Mouse (Mus musculus): ENCODE measurements around the gene Zfp683. TPM values are rescaled to one million over a fixed set of nuclear protein-coding genes. Genes with fewer than 3 reads are reported as not detected.

The Zfp683 gene
- polyA plus RNA-seq, 1 experiment from 2014 or later, result not detected

DNA sequence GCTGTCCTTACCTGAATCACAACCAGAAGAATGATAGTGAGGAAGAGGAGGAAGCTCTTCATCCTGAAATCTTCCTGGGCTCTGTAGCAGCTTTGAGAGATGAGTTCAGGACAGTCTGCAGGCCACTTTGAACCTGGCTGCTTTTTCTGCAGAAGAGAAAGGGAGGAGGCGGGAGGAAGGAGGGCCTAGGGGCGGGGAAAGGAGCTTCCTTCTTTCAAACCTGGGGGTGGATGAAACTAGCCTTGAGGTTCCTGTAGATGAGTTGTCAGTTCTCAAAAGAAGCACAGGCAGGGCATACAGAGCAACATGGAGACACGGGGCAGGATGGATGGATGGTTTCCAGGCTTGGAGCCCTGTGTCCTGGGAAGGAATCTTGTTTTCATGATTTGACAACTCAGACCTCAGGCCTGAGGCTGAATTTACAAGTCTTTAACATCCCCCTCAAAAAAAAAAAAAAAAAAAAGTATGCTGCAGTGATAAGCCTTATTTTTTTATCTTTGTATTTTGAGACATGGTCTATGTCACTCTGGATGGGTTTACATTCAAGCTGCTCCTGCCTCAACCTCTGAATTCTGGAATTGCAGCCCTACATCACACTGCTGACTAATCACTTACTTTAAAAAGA is 41.4 kb downstream of the Zfp683 start, which contains the start of gene Cd52:
TSS of gene Cd52 (minus strand) at position 160 of the 625 bp plus-strand sequence.
- Histone ChIP-seq H3K4me3 (no peak within 1 kb of the TSS), H3K27me3 (replicated peaks) (no peaks in the 10 kb centered on the region), H3K4me1 (no peaks in the 10 kb centered on the region; the same call in 1 of the 2 replicates), H3K36me3 (no peaks in the 10 kb centered on the region), H3K9ac (no peak within 1 kb of the TSS), H3K9me3 (no peaks in the 10 kb centered on the region), H3K27ac (replicated peaks) (no peak within 1 kb of the TSS), H3K4me2 (no peak within 1 kb of the TSS)
- no peak for ATAC-seq (ENCODE audit: extremely low read depth, insufficient number of reproducible peaks, low FRiP score, low TSS enrichment)
- 56% methylated on average over 3 of the region's 3 CpGs for WGBS

DNA sequence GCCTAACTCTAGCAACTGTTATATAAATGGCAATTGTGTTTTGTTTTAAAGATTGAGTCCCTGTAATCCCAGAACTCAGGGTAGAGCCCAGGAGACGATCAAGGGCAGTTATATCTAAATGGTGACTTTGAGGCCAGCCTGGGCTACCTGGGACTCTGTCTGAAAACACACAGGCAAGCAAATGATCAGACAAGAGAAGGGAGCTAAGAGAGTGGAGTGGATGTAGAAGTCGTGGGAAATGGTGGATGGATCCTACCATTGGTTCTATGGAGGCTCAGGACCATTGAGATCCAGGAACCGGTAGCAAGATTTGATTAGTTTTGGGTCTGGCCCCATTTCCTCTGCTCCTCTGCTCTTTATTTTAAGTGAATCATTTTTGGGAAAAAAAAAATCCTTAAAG is 42.5 kb downstream of the Zfp683 start:
- H3K4me3 ChIP-seq, result no peak overlapping the region
- no peaks in the 10 kb centered on the region for H3K9me3 ChIP-seq
- H3K36me3 ChIP-seq, result no peaks in the 10 kb centered on the region
- H3K27me3 ChIP-seq (replicated peaks), result no peaks in the 10 kb centered on the region
- H3K4me2 ChIP-seq, result no peak overlapping the region
- no peak for ATAC-seq (ENCODE audit: extremely low read depth, insufficient number of reproducible peaks, low FRiP score, low TSS enrichment)
- H3K27ac ChIP-seq (replicated peaks), result no peak overlapping the region
- no peaks in the 10 kb centered on the region; the same call in 1 of the 2 replicates for H3K4me1 ChIP-seq
- H3K9ac ChIP-seq, result no peak overlapping the region
- 72% methylated on average over 3 of the region's 3 CpGs for WGBS

GRCm38 (mm10) chr4:134097015-134097608 is 43.5 kb downstream of the Zfp683 start:
- no peak overlapping the region for H3K27ac ChIP-seq (replicated peaks)
- 62% methylated on average over 5 of the region's 5 CpGs for WGBS

DNA sequence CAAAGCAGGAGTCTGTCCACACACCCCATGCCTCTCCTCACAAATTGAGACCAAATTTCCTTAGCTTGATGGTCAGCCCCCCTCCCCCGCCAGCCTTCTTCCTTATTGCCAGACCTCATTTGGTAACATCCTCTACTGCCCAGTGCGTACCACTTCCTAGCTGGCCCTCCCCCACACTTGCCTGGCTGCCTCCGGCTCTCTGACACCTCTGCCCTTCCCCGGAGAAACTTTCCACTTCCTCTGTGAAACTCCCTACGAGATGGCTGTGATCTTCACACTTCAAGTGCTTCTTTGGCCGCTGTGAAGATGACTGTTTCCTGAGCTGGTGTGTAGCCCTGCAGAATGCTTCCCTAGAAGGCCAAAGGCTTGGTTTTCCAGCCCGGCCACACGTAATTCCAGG is 45.0 kb downstream of the Zfp683 start:
- Histone ChIP-seq H3K9me3 (no peaks in the 10 kb centered on the region), H3K27ac (replicated peaks) (no peak overlapping the region), H3K4me3 (no peak overlapping the region), H3K4me1 (peaks cover 6% of the 10 kb centered on the region), H3K27me3 (replicated peaks) (no peaks in the 10 kb centered on the region), H3K36me3 (no peaks in the 10 kb centered on the region), H3K4me2 (no peak overlapping the region), H3K9ac (no peak overlapping the region)
- ATAC-seq (ENCODE audit: extremely low read depth, insufficient number of reproducible peaks, low FRiP score, low TSS enrichment), result no peak
- 35% methylated on average over 8 of the region's 8 CpGs for WGBS

More at GRCm38 (mm10) chr4:134097015-134097608, 43.5 kb downstream of the Zfp683 start:
- Histone ChIP-seq H3K27me3 (replicated peaks) (no peaks in the 10 kb centered on the region), H3K4me1 (no peaks in the 10 kb centered on the region; the same call in 1 of the 2 replicates), H3K4me2 (no peak overlapping the region), H3K9ac (no peak overlapping the region), H3K4me3 (no peak overlapping the region), H3K9me3 (no peaks in the 10 kb centered on the region), H3K36me3 (no peaks in the 10 kb centered on the region)
- no peak for ATAC-seq (ENCODE audit: extremely low read depth, insufficient number of reproducible peaks, low FRiP score, low TSS enrichment)

- Histone ChIP-seq H3K4me2 (no peak overlapping the region), H3K36me3 (no peaks in the 10 kb centered on the region), H3K9ac (no peak overlapping the region), H3K9me3 (no peaks in the 10 kb centered on the region), H3K4me1 (peaks cover 6% of the 10 kb centered on the region), H3K4me3 (no peak overlapping the region), H3K27me3 (replicated peaks) (no peaks in the 10 kb centered on the region), H3K27ac (replicated peaks) (no peak overlapping the region)
- WGBS, result 65% methylated on average over 4 of the region's 4 CpGs
- no peak for ATAC-seq (ENCODE audit: extremely low read depth, insufficient number of reproducible peaks, low FRiP score, low TSS enrichment)
Observed at GRCm38 (mm10) chr4:134100245-134100644, 46.6 kb downstream of the Zfp683 start.

GRCm38 (mm10) chr4:134101979-134102741 is 48.5 kb downstream of the Zfp683 start, which contains the start of gene Ubxn11:
TSS of gene Ubxn11 (plus strand) at chr4:134102570.
- Histone ChIP-seq H3K4me3 (peak within 1 kb of the TSS; percentile 84), H3K9me3 (no peaks in the 10 kb centered on the region), H3K4me2 (peak within 1 kb of the TSS; percentile 80), H3K27ac (replicated peaks) (no peak within 1 kb of the TSS), H3K4me1 (peaks cover 6% of the 10 kb centered on the region), H3K9ac (peak within 1 kb of the TSS; percentile 82), H3K36me3 (no peaks in the 10 kb centered on the region), H3K27me3 (replicated peaks) (no peaks in the 10 kb centered on the region)
- WGBS, result 15% methylated on average over 34 of the region's 34 CpGs
- ATAC-seq (ENCODE audit: extremely low read depth, insufficient number of reproducible peaks, low FRiP score, low TSS enrichment), result peak; percentile 51; the same call in 1 of the 2 replicates

GRCm38 (mm10) chr4:134102742-134103119 is 49.1 kb downstream of the Zfp683 start:
- WGBS, result 3% methylated on average over 21 of the region's 21 CpGs
- Histone ChIP-seq H3K27me3 (replicated peaks) (no peaks in the 10 kb centered on the region), H3K36me3 (no peaks in the 10 kb centered on the region), H3K9ac (peak overlapping the region; percentile 82), H3K4me2 (peak overlapping the region; percentile 80), H3K27ac (replicated peaks) (no peak overlapping the region), H3K9me3 (no peaks in the 10 kb centered on the region), H3K4me1 (peaks cover 6% of the 10 kb centered on the region), H3K4me3 (peak overlapping the region; percentile 84)
- ATAC-seq (ENCODE audit: extremely low read depth, insufficient number of reproducible peaks, low FRiP score, low TSS enrichment), result 0 out of 2 replicates have a peak, but pooled peaks have one; percentile 28

GRCm38 (mm10) chr4:134106105-134106504 is 52.5 kb downstream of the Zfp683 start:
- ATAC-seq (ENCODE audit: extremely low read depth, insufficient number of reproducible peaks, low FRiP score, low TSS enrichment), result no peak
- WGBS, result 50% methylated on average over 7 of the region's 7 CpGs
- H3K9me3 ChIP-seq, result no peaks in the 10 kb centered on the region

GRCm38 (mm10) chr4:134107730-134108129 is 54.1 kb downstream of the Zfp683 start:
- no peak for ATAC-seq (ENCODE audit: extremely low read depth, insufficient number of reproducible peaks, low FRiP score, low TSS enrichment)
- Histone ChIP-seq H3K27ac (replicated peaks) (no peak overlapping the region), H3K4me3 (no peak overlapping the region), H3K4me2 (no peak overlapping the region), H3K9ac (no peak overlapping the region), H3K9me3 (no peaks in the 10 kb centered on the region), H3K36me3 (no peaks in the 10 kb centered on the region), H3K4me1 (peaks cover 24% of the 10 kb centered on the region), H3K27me3 (replicated peaks) (no peaks in the 10 kb centered on the region; the same call in 1 of the 2 replicates)
- 80% methylated on average over 7 of the region's 7 CpGs for whole genome bisulfite sequencing

More at GRCm38 (mm10) chr4:134106105-134106504, 52.5 kb downstream of the Zfp683 start:
- Histone ChIP-seq H3K27me3 (replicated peaks) (no peaks in the 10 kb centered on the region; the same call in 1 of the 2 replicates), H3K36me3 (no peaks in the 10 kb centered on the region), H3K4me2 (no peak overlapping the region), H3K4me3 (no peak overlapping the region), H3K9ac (no peak overlapping the region), H3K27ac (replicated peaks) (no peak overlapping the region), H3K4me1 (peaks cover 21% of the 10 kb centered on the region)

DNA sequence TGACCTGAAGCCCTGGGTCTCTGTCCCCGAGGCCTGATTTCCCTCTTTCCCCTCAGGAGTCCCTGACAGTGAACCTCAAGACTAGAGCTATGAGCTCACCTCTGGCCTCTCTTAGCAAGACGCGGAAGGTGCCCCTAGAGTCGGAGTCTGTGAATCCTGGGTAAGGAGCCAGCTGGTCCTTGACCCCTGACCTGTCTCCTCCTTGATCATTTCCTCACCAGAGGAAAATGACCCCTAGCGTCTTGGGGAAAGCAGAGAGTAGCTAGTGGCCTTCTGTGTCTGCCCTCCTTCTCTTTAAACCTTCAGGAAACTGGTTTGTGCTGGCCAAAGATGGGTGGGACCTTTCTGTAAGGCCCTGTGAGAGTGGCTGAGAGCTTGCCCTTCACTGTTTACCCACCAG is 54.6 kb downstream of the Zfp683 start:
- no peak overlapping the region for H3K9ac ChIP-seq
- no peak for ATAC-seq (ENCODE audit: extremely low read depth, insufficient number of reproducible peaks, low FRiP score, low TSS enrichment)
- H3K27ac ChIP-seq (replicated peaks), result no peak overlapping the region
- H3K4me3 ChIP-seq, result no peak overlapping the region
- WGBS, result 46% methylated on average over 5 of the region's 5 CpGs
- H3K4me1 ChIP-seq, result peaks cover 21% of the 10 kb centered on the region
- no peaks in the 10 kb centered on the region for H3K9me3 ChIP-seq
- H3K4me2 ChIP-seq, result no peak overlapping the region
- no peaks in the 10 kb centered on the region; the same call in 1 of the 2 replicates for H3K27me3 ChIP-seq (replicated peaks)
- H3K36me3 ChIP-seq, result no peaks in the 10 kb centered on the region

Data from heart, embryonic 13.5 days (tissue).